10 mouse cellular contexts compared by ENCODE assay signal in the genomic region with DNA sequence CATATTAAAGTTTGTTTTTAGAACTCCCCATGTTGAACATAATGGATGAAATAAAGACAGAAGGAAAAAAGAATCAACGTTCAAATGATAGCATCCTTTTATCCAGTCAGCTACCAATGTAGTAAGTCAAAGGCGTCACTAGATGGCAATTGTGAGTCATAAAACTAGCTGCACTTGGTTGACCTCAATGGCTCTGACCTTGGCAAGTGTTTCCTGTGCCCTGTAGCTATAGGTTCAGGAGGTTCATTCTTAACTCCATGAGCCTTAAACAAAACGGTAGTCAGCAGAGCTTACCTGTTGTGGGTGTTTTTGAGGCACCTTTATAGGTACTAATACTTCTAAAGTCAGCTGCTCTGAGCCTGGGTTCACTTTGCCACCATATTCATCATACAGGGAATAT.
DNase-seq lines count a peak whose midpoint lies in the region; ATAC-seq and TF ChIP-seq lines count a peak whose summit lies in the region.
"Had no signal": no experiment of that assay in that cellular context is flagged by ENCODE, and none has a peak within 500 bp of the region (broad histone marks: within the 10 kb centered on the region; RNA-seq: fewer than 3 reads in every experiment).

No protein-coding gene starts in this region.

- 14% methylated on average over 3 of the region's 3 CpGs for WGBS in hindbrain, embryonic 10.5 days
- WGBS in hindbrain, embryonic 12.5 days: 19% methylated on average over 3 of the region's 3 CpGs

- H3K9me3 ChIP-seq in hindbrain, embryonic 10.5 days: no peaks in the 10 kb centered on the region
- H3K9me3 ChIP-seq in hindbrain, embryonic 12.5 days (replicated peaks): no peaks in the 10 kb centered on the region
- H3K9me3 ChIP-seq: embryonic facial prominence, embryonic 13.5 days; liver, embryonic 15.5 days had no signal

- H3K36me3 ChIP-seq in hindbrain, embryonic 10.5 days: no peaks in the 10 kb centered on the region
- no peaks in the 10 kb centered on the region for H3K36me3 ChIP-seq in hindbrain, embryonic 12.5 days
- H3K36me3 ChIP-seq: embryonic facial prominence, embryonic 13.5 days; liver, embryonic 15.5 days had no signal

- peak; percentile 4 for DNase-seq in hindbrain, embryonic 10.5 days (ENCODE audit: low spot score)
- DNase-seq in A20 (ENCODE audit: low read depth, low spot score) (peak; percentile 45), NIH3T3 (ENCODE audit: low read depth) (peak; percentile 75)
- peak; percentile 8 to 25 for DNase-seq in layer of hippocampus, postnatal 10 days (ENCODE audit: low spot score in 2 of 2)
- DNase-seq in telencephalon, adult 2 months (ENCODE audit: low read depth, low spot score): peak; percentile 21

- no peak overlapping the region for H3K4me2 ChIP-seq in hindbrain, embryonic 12.5 days (replicated peaks)
- H3K4me2 ChIP-seq: embryonic facial prominence, embryonic 13.5 days; liver, embryonic 15.5 days had no signal

- no peaks in the 10 kb centered on the region for H3K4me1 ChIP-seq in hindbrain, embryonic 10.5 days (replicated peaks)
- no peaks in the 10 kb centered on the region for H3K4me1 ChIP-seq in hindbrain, embryonic 12.5 days
- peaks cover 14% of the 10 kb centered on the region for H3K4me1 ChIP-seq in embryonic fibroblast, embryonic 13.5 days (ENCODE audit: control insufficient read depth, insufficient read depth, low read length)
- H3K4me1 ChIP-seq: liver, embryonic 15.5 days had no signal

- no peak overlapping the region for H3K9ac ChIP-seq in hindbrain, embryonic 12.5 days
- H3K9ac ChIP-seq: embryonic facial prominence, embryonic 13.5 days; liver, embryonic 15.5 days had no signal

- TF ChIP-seq POLR2A in embryonic fibroblast, embryonic 13.5 days (IDR thresholded peaks at IDR 0.05; ENCODE audit: low read depth, low read length): no peak

- H3K27me3 ChIP-seq in hindbrain, embryonic 10.5 days (ENCODE audit: insufficient read depth, poor library complexity, severe bottlenecking): no peaks in the 10 kb centered on the region
- no peaks in the 10 kb centered on the region for H3K27me3 ChIP-seq in hindbrain, embryonic 12.5 days
- H3K27me3 ChIP-seq: embryonic facial prominence, embryonic 13.5 days; liver, embryonic 15.5 days had no signal

- H3K27ac ChIP-seq in hindbrain, embryonic 10.5 days: no peak overlapping the region
- no peak overlapping the region for H3K27ac ChIP-seq in hindbrain, embryonic 12.5 days
- peak overlapping the region; percentile 68 for H3K27ac ChIP-seq in embryonic fibroblast, embryonic 13.5 days (ENCODE audit: insufficient read depth, low read length)
- H3K27ac ChIP-seq: embryonic facial prominence, embryonic 13.5 days; liver, embryonic 15.5 days had no signal

- H3K4me3 ChIP-seq in hindbrain, embryonic 10.5 days: no peak overlapping the region
- H3K4me3 ChIP-seq in hindbrain, embryonic 12.5 days: no peak overlapping the region
- H3K4me3 ChIP-seq in embryonic fibroblast, embryonic 13.5 days (ENCODE audit: insufficient read depth, low read length): no peak overlapping the region
- H3K4me3 ChIP-seq: embryonic facial prominence, embryonic 13.5 days; liver, embryonic 15.5 days had no signal

- no peak for TF ChIP-seq CTCF in embryonic fibroblast, embryonic 13.5 days (IDR thresholded peaks at IDR 0.05; ENCODE audit: borderline replicate concordance, insufficient read depth, low read length)

- no peak for ATAC-seq in hindbrain, embryonic 12.5 days (ENCODE audit: low FRiP score)
- no peak for ATAC-seq in erythroblast, adult 5-6 weeks (replicated peaks; ENCODE audit: low FRiP score, poor library complexity, severe bottlenecking)

Comparison
In these comparisons a context has a peak if more than half of its experiments do, and no peak if none do; other contexts are left out.
1. DNase-seq: peak in every context shown above with its lines; median percentile 75 in NIH3T3; 45 in A20; 21 in telencephalon, adult 2 months; 16 in layer of hippocampus, postnatal 10 days; 4 in hindbrain, embryonic 10.5 days.